Mouse (Mus musculus) ES-E14 (cell line): ENCODE data around the gene Ctdspl2. TPM values are rescaled to one million over a fixed set of nuclear protein-coding genes. Genes with fewer than 3 reads are reported as not detected.

Source experiments
- DNase-seq: peaks from one replicate; pipeline ENCODE4 v3.0.0-alpha.2; 2013; ENCODE audit warnings: low read depth, low spot score
- H3K27ac ChIP-seq: 2 replicates; pipeline ENCODE4 v1.5.1; 2012; ENCODE audit warnings: low read depth, mild to moderate bottlenecking, low read length, moderate library complexity, mixed read lengths; ENCODE audit not compliant: poor library complexity, insufficient read depth, severe bottlenecking
- H3K36me3 ChIP-seq: 2 replicates; pipeline ENCODE4 v1.6.1; 2012; ENCODE audit warnings: mild to moderate bottlenecking, low read length, moderate library complexity, mixed read lengths; ENCODE audit not compliant: control insufficient read depth, poor library complexity, insufficient read depth, severe bottlenecking
- H3K4me1 ChIP-seq, 2 experiments: fragments of 150-350 bp in 1 of 2; sonication (generic) in 1 of 2; 2 replicates each; pipeline ENCODE4 v1.6.1; 2012; ENCODE audit warnings: low read length in 2 of 2, mild to moderate bottlenecking in 1 of 2, mixed read lengths in 1 of 2; ENCODE audit not compliant: control insufficient read depth in 2 of 2, insufficient read depth in 2 of 2, poor library complexity in 1 of 2
- H3K4me3 ChIP-seq, 2 experiments: fragments of 150-350 bp in 1 of 2; sonication (generic) in 1 of 2; 2 replicates each; pipeline ENCODE4 v1.5.1; 2012; ENCODE audit warnings: low read length in 2 of 2, low read depth in 1 of 2, mild to moderate bottlenecking in 1 of 2, mixed read lengths in 1 of 2; ENCODE audit not compliant: insufficient read depth in 1 of 2, poor library complexity in 1 of 2, severe bottlenecking in 1 of 2
- H3K9ac ChIP-seq: 2 replicates; pipeline ENCODE4 v1.6.1; 2012; ENCODE audit warnings: low read depth, mild to moderate bottlenecking, low read length, mixed read lengths; ENCODE audit not compliant: poor library complexity, insufficient read depth, severe bottlenecking
- H3K9me3 ChIP-seq: fragments of 150-350 bp; sonication (generic); 2 replicates; pipeline ENCODE4 v1.6.1; 2012; ENCODE audit warnings: low read depth, mild to moderate bottlenecking, low read length; ENCODE audit not compliant: control insufficient read depth, insufficient read depth
- CHD2 ChIP-seq: IDR thresholded peaks from 2 replicates; pipeline ENCODE4 v1.6.1; 2014; ENCODE audit warnings: mild to moderate bottlenecking, low read depth, low read length, inconsistent platforms
- HCFC1 ChIP-seq: IDR thresholded peaks from 2 replicates; pipeline ENCODE4 v1.6.1; 2012; ENCODE audit warnings: low read length, inconsistent platforms, borderline replicate concordance; ENCODE audit not compliant: insufficient read depth
- MAFK ChIP-seq: IDR thresholded peaks from 2 replicates; pipeline ENCODE4 v1.6.1; 2014; ENCODE audit warnings: mild to moderate bottlenecking, low read depth, low read length, inconsistent platforms; ENCODE audit not compliant: insufficient read depth
- ZC3H11A ChIP-seq: IDR thresholded peaks from 2 replicates; pipeline ENCODE4 v1.6.1; 2012; ENCODE audit warnings: low read depth, mild to moderate bottlenecking, inconsistent platforms, low read length, borderline replicate concordance
- ZNF384 ChIP-seq: IDR thresholded peaks from 2 replicates; pipeline ENCODE4 v1.6.1; 2012; ENCODE audit warnings: low read depth, low read length, inconsistent platforms
- in situ Hi-C, 2 experiments: fragments of 600-800 bp; cut with MboI; formaldehyde crosslinking; loops; one replicate each; pipeline ENCODE4 v1.15.1; 2025; ENCODE audit warnings: low sequenced_read_pairs in 2 of 2, inconsistent platforms in 1 of 2; ENCODE audit not compliant: unreplicated experiment in 2 of 2
- total RNA-seq: library from RNA; depleted of rRNA; stranded (reverse); fragments of 300-350 nt; gene quantifications from 2 replicates; pipeline ENCODE4 v1.2.3, GENCODE M21; 2012

Ctdspl2 gene
- total RNA-seq, 1 experiment, result 40.0 TPM

GRCm38 (mm10) chr2:121954971-121955656 lies 687 bp upstream of the Ctdspl2 start:
- no peak for DNase-seq
- Histone ChIP-seq H3K9ac (peak overlapping the region; percentile 98), H3K9me3 (no peaks in the 10 kb centered on the region), H3K4me1 (0 out of 4 replicates have a peak, but pooled peaks cover 2% of the 10 kb centered on the region in 2 experiments), H3K27ac (peak overlapping the region; percentile 71; the same call in 1 of the 2 replicates), H3K4me3 (peak overlapping the region; percentile 88 to 94), H3K36me3 (no peaks in the 10 kb centered on the region)
- in situ Hi-C loops, result no loop called here
- TF ChIP-seq CHD2, result no peak
- no peak for TF ChIP-seq ZNF384
- TF ChIP-seq MAFK, result no peak
- no peak for TF ChIP-seq ZC3H11A
- TF ChIP-seq HCFC1, result no peak

- in situ Hi-C loops, result no loop called here
- DNase-seq, result peak; percentile 88
- TF ChIP-seq HCFC1 (no peak), ZC3H11A (no peak), CHD2 (no peak), MAFK (no peak), ZNF384 (no peak)
- Histone ChIP-seq H3K9ac (peak overlapping the region; percentile 98), H3K27ac (peak overlapping the region; percentile 84), H3K4me1 (0 out of 4 replicates have a peak, but pooled peaks cover 2% of the 10 kb centered on the region in 2 experiments), H3K9me3 (no peaks in the 10 kb centered on the region), H3K4me3 (peak overlapping the region; percentile 88 to 94), H3K36me3 (no peaks in the 10 kb centered on the region)
Measured at GRCm38 (mm10) chr2:121956224-121957018, 620 bp downstream of the Ctdspl2 start.

- peak overlapping the region; percentile 98; the same call in 1 of the 2 replicates for H3K9ac ChIP-seq
- H3K27ac ChIP-seq, result no peak overlapping the region
- in situ Hi-C loops, result no loop called here
Measured at GRCm38 (mm10) chr2:121957216-121957792, 1.5 kb downstream of the Ctdspl2 start.

GRCm38 (mm10) chr2:121995738-121996137 lies 39.9 kb downstream of the Ctdspl2 start:
- Histone ChIP-seq H3K9me3 (no peaks in the 10 kb centered on the region), H3K36me3 (peaks cover 3% of the 10 kb centered on the region; the same call in 1 of the 2 replicates), H3K27ac (no peak overlapping the region), H3K4me1 (no peaks in the 10 kb centered on the region), H3K4me3 (no peak overlapping the region), H3K9ac (no peak overlapping the region)
- TF ChIP-seq HCFC1 (no peak), ZC3H11A (no peak), ZNF384 (no peak), MAFK (no peak), CHD2 (no peak)
- DNase-seq, result no peak
- in situ Hi-C loops, result no loop called here

More at GRCm38 (mm10) chr2:121957216-121957792, 1.5 kb downstream of the Ctdspl2 start:
- Histone ChIP-seq H3K36me3 (no peaks in the 10 kb centered on the region; the same call in 1 of the 2 replicates), H3K9me3 (no peaks in the 10 kb centered on the region), H3K4me3 (peak overlapping the region; percentile 88 to 94), H3K4me1 (0 out of 4 replicates have a peak, but pooled peaks cover 2% of the 10 kb centered on the region in 2 experiments)
- DNase-seq, result no peak
- TF ChIP-seq HCFC1 (no peak), CHD2 (no peak), MAFK (no peak), ZC3H11A (no peak), ZNF384 (no peak)
